Mouse (Mus musculus) midbrain, embryonic 14.5 days (tissue): ENCODE measurements around the gene Bgn. TPM values are rescaled to one million over a fixed set of nuclear protein-coding genes. Genes with fewer than 3 reads are reported as not detected.
A peak's percentile ranks its signal among the peaks of the same experiment; 100 is the strongest.

Experiments
- ATAC-seq: fragments of 200-750 bp; cut with Nextera tagmentation; 2 replicates; pipeline ENCODE4 v1.8.0; 2017; ENCODE audit warnings: moderate number of reproducible peaks, moderate library complexity; ENCODE audit not compliant: low FRiP score, low TSS enrichment
- DNase-seq: peaks from one replicate; pipeline ENCODE4 v3.0.0-alpha.2; 2015
- H3K27ac ChIP-seq: fragments of 300-500 bp; sonication (generic); replicated peaks from 2 replicates; pipeline ENCODE4 v1.5.1; 2014; ENCODE audit warnings: mild to moderate bottlenecking, low read depth, low read length, moderate library complexity
- H3K27me3 ChIP-seq: fragments of 300-500 bp; sonication (generic); 2 replicates; pipeline ENCODE4 v1.6.1; 2014; ENCODE audit warnings: low read length, control low read depth, mixed read lengths; ENCODE audit not compliant: control insufficient read depth, insufficient read depth
- H3K36me3 ChIP-seq: fragments of 300-500 bp; sonication (generic); 2 replicates; pipeline ENCODE4 v1.6.1; 2014; ENCODE audit warnings: low read length, control low read depth; ENCODE audit not compliant: control insufficient read depth, insufficient read depth
- H3K4me1 ChIP-seq: fragments of 300-500 bp; sonication (generic); 2 replicates; pipeline ENCODE4 v1.6.1; 2014; ENCODE audit warnings: mild to moderate bottlenecking, antibody characterized with exemption, low read length, control low read depth; ENCODE audit not compliant: control insufficient read depth, insufficient read depth
- H3K4me2 ChIP-seq: fragments of 300-500 bp; sonication (generic); 2 replicates; pipeline ENCODE4 v1.6.1; 2014; ENCODE audit warnings: mild to moderate bottlenecking, low read length, moderate library complexity
- H3K4me3 ChIP-seq: fragments of 300-500 bp; sonication (generic); replicated peaks from 2 replicates; pipeline ENCODE4 v1.5.1; 2014; ENCODE audit warnings: low read depth, low read length
- H3K9ac ChIP-seq: fragments of 300-500 bp; sonication (generic); replicated peaks from 2 replicates; pipeline ENCODE4 v1.6.1; 2014; ENCODE audit warnings: mild to moderate bottlenecking, low read length, moderate library complexity
- H3K9me3 ChIP-seq: fragments of 300-500 bp; sonication (generic); 2 replicates; pipeline ENCODE4 v1.6.1; 2016; ENCODE audit warnings: low read length, control low read depth, mixed read lengths; ENCODE audit not compliant: control insufficient read depth
- WGBS: fragments of 180-500 bp; shearing (Covaris S2); extraction: QIAGEN DNeasy Blood & Tissue Kit; methylation state at CpG from one replicate; pipeline ENCODE4 v1.1.7; 2014; 5-methylcytosine and 5-hydroxymethylcytosine counted together
- polyA plus RNA-seq: library from polyadenylated mRNA; unstranded; fragments of >200 nt; fragmentation: Nextera tagmentation; extraction: Ambion mirVana; gene quantifications from 2 replicates; pipeline ENCODE4 v1.2.1, GENCODE M21; 2014

The Bgn gene
- polyA plus RNA-seq, 1 experiment from 2014 or later: 30.6 TPM

GRCm38 (mm10) chrX:73506577-73506976, 23.2 kb downstream of the Bgn start:
- no peaks in the 10 kb centered on the region for H3K36me3 ChIP-seq
- no peaks in the 10 kb centered on the region for H3K4me1 ChIP-seq
- H3K4me2 ChIP-seq: no peak overlapping the region
- no peaks in the 10 kb centered on the region; the same call in 1 of the 2 replicates for H3K27me3 ChIP-seq
- no peak for ATAC-seq
- no peak overlapping the region for H3K27ac ChIP-seq
- H3K9me3 ChIP-seq: no peaks in the 10 kb centered on the region
- no peak for DNase-seq
- H3K9ac ChIP-seq: no peak overlapping the region
- WGBS: 81% methylated on average over 4 of the region's 4 CpGs
- no peak overlapping the region for H3K4me3 ChIP-seq

- no peak overlapping the region for H3K27ac ChIP-seq
- no peak overlapping the region for H3K9ac ChIP-seq
- DNase-seq: no peak
- no peaks in the 10 kb centered on the region for H3K27me3 ChIP-seq
- WGBS: 75% methylated on average over 3 of the region's 3 CpGs
- H3K4me3 ChIP-seq: no peak overlapping the region
- H3K4me2 ChIP-seq: no peak overlapping the region
- no peak for ATAC-seq
- no peaks in the 10 kb centered on the region for H3K36me3 ChIP-seq
- H3K9me3 ChIP-seq: no peaks in the 10 kb centered on the region
- no peaks in the 10 kb centered on the region for H3K4me1 ChIP-seq
Observed at GRCm38 (mm10) chrX:73509209-73509608, 25.8 kb downstream of the Bgn start.

GRCm38 (mm10) chrX:73512904-73513303, 29.5 kb downstream of the Bgn start:
- H3K9ac ChIP-seq: no peak overlapping the region
- H3K9me3 ChIP-seq: no peaks in the 10 kb centered on the region
- no peak overlapping the region for H3K4me2 ChIP-seq
- 0 out of 2 replicates have a peak, but pooled peaks cover 3% of the 10 kb centered on the region for H3K4me1 ChIP-seq
- no peaks in the 10 kb centered on the region for H3K27me3 ChIP-seq
- no peak overlapping the region for H3K4me3 ChIP-seq
- H3K36me3 ChIP-seq: no peaks in the 10 kb centered on the region
- no peak overlapping the region for H3K27ac ChIP-seq
- DNase-seq (no peak), ATAC-seq (no peak)
- WGBS: 46% methylated on average over 3 of the region's 3 CpGs

- DNase-seq (no peak), ATAC-seq (no peak)
- 0 out of 2 replicates have a peak, but pooled peaks cover 3% of the 10 kb centered on the region for H3K4me1 ChIP-seq
- no peak overlapping the region for H3K9ac ChIP-seq
- H3K27ac ChIP-seq: no peak overlapping the region
- 62% methylated on average over 4 of the region's 4 CpGs for WGBS
- H3K9me3 ChIP-seq: no peaks in the 10 kb centered on the region
- H3K27me3 ChIP-seq: no peaks in the 10 kb centered on the region
- H3K4me3 ChIP-seq: no peak overlapping the region
- H3K4me2 ChIP-seq: no peak overlapping the region
- H3K36me3 ChIP-seq: no peaks in the 10 kb centered on the region
Observed at GRCm38 (mm10) chrX:73516556-73516955, 33.2 kb downstream of the Bgn start.

GRCm38 (mm10) chrX:73517060-73517600, 33.7 kb downstream of the Bgn start:
- no peak overlapping the region for H3K9ac ChIP-seq
- ATAC-seq: no peak

GRCm38 (mm10) chrX:73520692-73521091, 37.3 kb downstream of the Bgn start:
- no peak overlapping the region for H3K4me3 ChIP-seq
- 78% methylated on average over 3 of the region's 3 CpGs for WGBS
- H3K4me1 ChIP-seq: 0 out of 2 replicates have a peak, but pooled peaks cover 3% of the 10 kb centered on the region
- H3K27ac ChIP-seq: no peak overlapping the region
- no peak overlapping the region for H3K4me2 ChIP-seq
- H3K9me3 ChIP-seq: no peaks in the 10 kb centered on the region
- no peaks in the 10 kb centered on the region for H3K27me3 ChIP-seq
- H3K9ac ChIP-seq: no peak overlapping the region
- H3K36me3 ChIP-seq: no peaks in the 10 kb centered on the region
- no peak for DNase-seq
- no peak for ATAC-seq

More at GRCm38 (mm10) chrX:73517060-73517600, 33.7 kb downstream of the Bgn start:
- Histone ChIP-seq H3K4me2 (no peak overlapping the region), H3K36me3 (no peaks in the 10 kb centered on the region), H3K4me3 (no peak overlapping the region), H3K9me3 (no peaks in the 10 kb centered on the region), H3K4me1 (0 out of 2 replicates have a peak, but pooled peaks cover 3% of the 10 kb centered on the region), H3K27ac (no peak overlapping the region), H3K27me3 (no peaks in the 10 kb centered on the region)
- no peak for DNase-seq

- DNase-seq (peak; percentile 64), ATAC-seq (peak; percentile 86)
- Histone ChIP-seq H3K4me3 (no peak overlapping the region), H3K27me3 (no peaks in the 10 kb centered on the region), H3K36me3 (no peaks in the 10 kb centered on the region), H3K9me3 (no peaks in the 10 kb centered on the region), H3K4me2 (no peak overlapping the region), H3K27ac (no peak overlapping the region; the same call in 1 of the 2 replicates), H3K4me1 (no peaks in the 10 kb centered on the region), H3K9ac (no peak overlapping the region)
- 43% methylated on average over 8 of the region's 9 CpGs for whole genome bisulfite sequencing
Observed at GRCm38 (mm10) chrX:73524318-73525222, 41.2 kb downstream of the Bgn start.

- WGBS: 66% methylated on average over 8 of the region's 9 CpGs
- Histone ChIP-seq H3K9me3 (no peaks in the 10 kb centered on the region), H3K9ac (no peak overlapping the region), H3K4me2 (no peak overlapping the region), H3K27ac (no peak overlapping the region; the same call in 1 of the 2 replicates), H3K36me3 (no peaks in the 10 kb centered on the region), H3K4me1 (no peaks in the 10 kb centered on the region), H3K27me3 (no peaks in the 10 kb centered on the region), H3K4me3 (no peak overlapping the region)
- DNase-seq (peak; percentile 29), ATAC-seq (no peak; the same call in 1 of the 2 replicates)
Observed at GRCm38 (mm10) chrX:73525223-73526140, 42.1 kb downstream of the Bgn start.
